ENCODE assay signal across 19 mouse cellular contexts in genomic region chr12:60892408-60892807, GRCm38 (mm10).
DNase-seq lines count a peak whose midpoint lies in the region; ATAC-seq and TF ChIP-seq lines count a peak whose summit lies in the region.
"Had no signal": no experiment of that assay in that cellular context is flagged by ENCODE, and none has a peak within 500 bp of the region (broad histone marks: within the 10 kb centered on the region; RNA-seq: fewer than 3 reads in every experiment).

No protein-coding gene starts in this region.

- DNase-seq in MEL (ENCODE audit: low read depth, low spot score) = peak; percentile 74
- DNase-seq in midbrain, embryonic 14.5 days = no peak
- DNase-seq: adrenal gland, adult 2 months; adrenal gland, adult 8-10 months; adrenal gland, postnatal 10 days; adrenal gland, postnatal 14 days; adrenal gland, postnatal 25 days; adrenal gland, postnatal 36 days; B cell, adult 2 months; cerebellum, adult 11 months; cerebellum, adult 11-12 months; cerebellum, adult 18-20 months; cerebellum, adult 2 months; cerebellum, adult 8-10 months had no signal

- no peak overlapping the region for H3K4me3 ChIP-seq in MEL (ENCODE audit: control insufficient read depth in 1 of 2, insufficient read depth in 1 of 2, low read depth in 2 of 2, low read length in 2 of 2)
- H3K4me3 ChIP-seq in midbrain, embryonic 14.5 days (replicated peaks; ENCODE audit: low read depth, low read length) = no peak overlapping the region

- no peak for TF ChIP-seq CTCF in MEL (IDR thresholded peaks at IDR 0.05 in 2 of 3, conservative IDR thresholded peaks at IDR 0.05 in 1 of 3; ENCODE audit: control insufficient read depth in 1 of 3, insufficient read depth in 1 of 3, low read depth in 2 of 3, low read length in 3 of 3, poor library complexity in 1 of 3, severe bottlenecking in 1 of 3)

- H3K36me3 ChIP-seq in MEL (ENCODE audit: control insufficient read depth in 1 of 2, insufficient read depth in 2 of 2, low read length in 2 of 2) = peaks cover 0 to 7% of the 10 kb centered on the region in 2 experiments; a peak in 2 of 4 replicates
- no peaks in the 10 kb centered on the region for H3K36me3 ChIP-seq in midbrain, embryonic 14.5 days (ENCODE audit: control insufficient read depth, insufficient read depth, low read length)
- H3K36me3 ChIP-seq: G1E had no signal

- no peak overlapping the region for H3K4me2 ChIP-seq in midbrain, embryonic 14.5 days (ENCODE audit: low read length)

- no peaks in the 10 kb centered on the region for H3K27me3 ChIP-seq in MEL (ENCODE audit: control insufficient read depth in 1 of 2, insufficient read depth in 2 of 2, low read length in 2 of 2)
- H3K27me3 ChIP-seq in midbrain, embryonic 14.5 days (ENCODE audit: control insufficient read depth, insufficient read depth, low read length) = no peaks in the 10 kb centered on the region
- H3K27me3 ChIP-seq: CH12.LX, Patski had no signal

- H3K79me2 ChIP-seq in MEL (ENCODE audit: control insufficient read depth, insufficient read depth, low read length, poor library complexity) = no peaks in the 10 kb centered on the region

- no peak overlapping the region for H3K27ac ChIP-seq in MEL (ENCODE audit: control insufficient read depth, low read depth, low read length)
- no peak overlapping the region for H3K27ac ChIP-seq in midbrain, embryonic 14.5 days (replicated peaks; ENCODE audit: low read depth, low read length)

- TF ChIP-seq EP300 in MEL (IDR thresholded peaks at IDR 0.05; ENCODE audit: low read depth in 1 of 2, low read length in 2 of 2) = peak in 1 of 2 experiments; percentile 81

- no peak for TF ChIP-seq POLR2A in MEL (IDR thresholded peaks at IDR 0.05; ENCODE audit: control insufficient read depth in 1 of 2, insufficient read depth in 1 of 2, low read depth in 1 of 2, low read length in 2 of 2, poor library complexity in 1 of 2)

- peaks cover 3 to 7% of the 10 kb centered on the region in 2 experiments; a peak in 3 of 4 replicates for H3K4me1 ChIP-seq in MEL (ENCODE audit: control insufficient read depth in 1 of 2, insufficient read depth in 2 of 2, low read length in 2 of 2)
- H3K4me1 ChIP-seq in midbrain, embryonic 14.5 days (ENCODE audit: control insufficient read depth, insufficient read depth, low read length) = no peaks in the 10 kb centered on the region

- ATAC-seq in midbrain, embryonic 14.5 days (ENCODE audit: low FRiP score, low TSS enrichment) = no peak
- ATAC-seq: activated CD4-positive, CD25-positive, alpha-beta regulatory T cell, adult 4 months; CD4-positive, CD25-positive, alpha-beta regulatory T cell, adult 4 months; Patski had no signal

- H3K9me3 ChIP-seq in MEL (replicated peaks; ENCODE audit: insufficient read depth, low read length) = no peaks in the 10 kb centered on the region
- H3K9me3 ChIP-seq in midbrain, embryonic 14.5 days (ENCODE audit: control insufficient read depth, low read length) = no peaks in the 10 kb centered on the region
- H3K9me3 ChIP-seq: G1E had no signal

- TF ChIP-seq RAD21 in MEL (IDR thresholded peaks at IDR 0.05; ENCODE audit: low read depth, low read length) = no peak

- 60% methylated on average over 2 of the region's 2 CpGs for WGBS in midbrain, embryonic 14.5 days

- no peak overlapping the region for H3K9ac ChIP-seq in MEL (ENCODE audit: control insufficient read depth, low read depth, low read length, poor library complexity, severe bottlenecking)
- no peak overlapping the region for H3K9ac ChIP-seq in midbrain, embryonic 14.5 days (replicated peaks; ENCODE audit: low read length)

TF ChIP-seq in MEL, 35 proteins besides CTCF, POLR2A, EP300 and RAD21:
- no peak for TF ChIP-seq NRF1 (IDR thresholded peaks at IDR 0.05; ENCODE audit: insufficient read depth, low read depth, low read length, poor library complexity, severe bottlenecking)
- no peak; the same call in 1 of the 2 replicates for TF ChIP-seq KAT2A (conservative IDR thresholded peaks at IDR 0.05; ENCODE audit: low read depth, low read length)
- peak; percentile 73 for TF ChIP-seq ETS1 (IDR thresholded peaks at IDR 0.05; ENCODE audit: low read depth, low read length)
- TF ChIP-seq ZMIZ1 (IDR thresholded peaks at IDR 0.05; ENCODE audit: low read depth, low read length) = no peak
- peak; percentile 65; the same call in 1 of the 2 replicates for TF ChIP-seq TCF12 (IDR thresholded peaks at IDR 0.05; ENCODE audit: low read depth, low read length)
- no peak for TF ChIP-seq NELFE (IDR thresholded peaks at IDR 0.05; ENCODE audit: low read depth, low read length)
- TF ChIP-seq HCFC1 (IDR thresholded peaks at IDR 0.05; ENCODE audit: low read depth, low read length) = no peak
- no peak for TF ChIP-seq POLR2AphosphoS2 (IDR thresholded peaks at IDR 0.05; ENCODE audit: low read length)
- TF ChIP-seq MYB (IDR thresholded peaks at IDR 0.05; ENCODE audit: low read depth, low read length) = 0 out of 2 replicates have a peak, but pooled peaks have one; percentile 30
- no peak for TF ChIP-seq ZC3H11A (IDR thresholded peaks at IDR 0.05; ENCODE audit: low read depth, low read length)
- 0 out of 2 replicates have a peak, but pooled peaks have one; percentile 38 for TF ChIP-seq MAX (IDR thresholded peaks at IDR 0.05; ENCODE audit: low read length)
- TF ChIP-seq GATA1 (IDR thresholded peaks at IDR 0.05; ENCODE audit: low read depth, low read length) = peak; percentile 74
- TF ChIP-seq SIN3A (IDR thresholded peaks at IDR 0.05; ENCODE audit: low read length) = peak; percentile 50; the same call in 1 of the 2 replicates
